Mouse (Mus musculus) cerebellum, adult 11-12 months (tissue): Measurements from ENCODE around the gene Slitrk3.
"Not testable (repeated sequence)": the region's sequence is repeated elsewhere in the genome, so short reads cannot be mapped to it uniquely, and the experiment has no call there.

Source experiments
- DNase-seq: peaks from one replicate; pipeline ENCODE4 v3.0.0; 2022

Slitrk3 gene

GRCm38 (mm10) chr3:73057197-73057811, at the start of gene Slitrk3:
Gene Slitrk3, minus strand, starts transcription at chr3:73057803.
- DNase-seq = peak; percentile 30

- DNase-seq = not testable (repeated sequence)
Measured at GRCm38 (mm10) chr3:73094445-73094844, 36.8 kb upstream of the Slitrk3 start.

GRCm38 (mm10) chr3:73084620-73085019, 27.0 kb upstream of the Slitrk3 start:
- DNase-seq = no peak

GRCm38 (mm10) chr3:73065823-73066755, 8.5 kb upstream of the Slitrk3 start:
- peak; percentile 32 for DNase-seq

GRCm38 (mm10) chr3:73058190-73058589, 587 bp upstream of the Slitrk3 start:
- no peak for DNase-seq

- DNase-seq = peak; percentile 27
Measured at GRCm38 (mm10) chr3:73056492-73057196, 959 bp downstream of the Slitrk3 start.

- no peak for DNase-seq
Measured at GRCm38 (mm10) chr3:73056044-73056438, 1.6 kb downstream of the Slitrk3 start.

GRCm38 (mm10) chr3:73055399-73056043, 2.1 kb downstream of the Slitrk3 start:
- no peak for DNase-seq

- peak; percentile 23 for DNase-seq
Measured at GRCm38 (mm10) chr3:73053451-73053931, 4.1 kb downstream of the Slitrk3 start.

- DNase-seq = no peak
Measured at GRCm38 (mm10) chr3:73046248-73046647, 11.4 kb downstream of the Slitrk3 start.

- no peak for DNase-seq
Measured at GRCm38 (mm10) chr3:73042256-73042655, 15.3 kb downstream of the Slitrk3 start.

- no peak for DNase-seq
Measured at GRCm38 (mm10) chr3:73006045-73006444, 51.6 kb downstream of the Slitrk3 start.

GRCm38 (mm10) chr3:73002933-73003696, 54.5 kb downstream of the Slitrk3 start:
- no peak for DNase-seq

- DNase-seq = no peak
Measured at GRCm38 (mm10) chr3:72997517-72997916, 60.1 kb downstream of the Slitrk3 start.
